Mouse (Mus musculus): ENCODE data around the gene Cdh10.

DNA sequence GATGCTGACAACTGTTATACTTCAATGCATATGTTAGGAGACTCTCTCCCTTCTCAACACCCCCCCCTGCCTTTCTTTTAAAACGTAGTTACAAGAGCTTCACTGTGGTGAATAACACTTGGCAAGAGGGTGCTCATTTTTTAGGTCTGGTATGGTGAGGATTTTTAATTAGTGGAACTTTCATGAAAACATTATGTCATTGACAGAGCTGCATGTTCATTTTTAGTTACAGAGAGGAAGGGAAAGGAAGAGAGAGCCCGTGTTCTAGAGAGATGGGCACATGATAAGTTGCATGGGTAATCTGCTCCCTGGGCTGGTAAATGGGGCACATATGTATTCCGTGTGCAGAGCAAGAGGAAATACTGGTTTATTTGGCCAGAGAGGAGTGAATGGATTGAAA is 1.5 kb downstream of the Cdh10 start:
- TF ChIP-seq POLR2A (IDR thresholded peaks at IDR 0.05; ENCODE audit: low read depth, low read length), result no peak
- TF ChIP-seq CTCF (conservative IDR thresholded peaks at IDR 0.05; ENCODE audit: insufficient read depth, insufficient read length, low read depth, low read length), result no peak

Measured in kidney, adult 2 months (tissue).